Mouse (Mus musculus) megakaryocyte, embryonic 14.5 days (primary cell): ENCODE measurements around the gene Prkd2.

Experiments used
- FLI1 ChIP-seq: IDR thresholded peaks from 2 replicates; pipeline ENCODE4 v1.6.1; 2012; ENCODE audit warnings: low read length, inconsistent platforms, mixed read lengths
- GATA1 ChIP-seq: IDR thresholded peaks from 3 replicates; pipeline ENCODE4 v1.6.1; 2012; ENCODE audit warnings: mixed read lengths, low read length, inconsistent platforms, borderline replicate concordance

GRCm38 (mm10) chr7:16808647-16809046 is 34.1 kb upstream of the Prkd2 start:
- no peak for TF ChIP-seq GATA1
- TF ChIP-seq FLI1: no peak
